Mouse (Mus musculus): ENCODE measurements around the gene Mien1.

The Mien1 gene

DNA sequence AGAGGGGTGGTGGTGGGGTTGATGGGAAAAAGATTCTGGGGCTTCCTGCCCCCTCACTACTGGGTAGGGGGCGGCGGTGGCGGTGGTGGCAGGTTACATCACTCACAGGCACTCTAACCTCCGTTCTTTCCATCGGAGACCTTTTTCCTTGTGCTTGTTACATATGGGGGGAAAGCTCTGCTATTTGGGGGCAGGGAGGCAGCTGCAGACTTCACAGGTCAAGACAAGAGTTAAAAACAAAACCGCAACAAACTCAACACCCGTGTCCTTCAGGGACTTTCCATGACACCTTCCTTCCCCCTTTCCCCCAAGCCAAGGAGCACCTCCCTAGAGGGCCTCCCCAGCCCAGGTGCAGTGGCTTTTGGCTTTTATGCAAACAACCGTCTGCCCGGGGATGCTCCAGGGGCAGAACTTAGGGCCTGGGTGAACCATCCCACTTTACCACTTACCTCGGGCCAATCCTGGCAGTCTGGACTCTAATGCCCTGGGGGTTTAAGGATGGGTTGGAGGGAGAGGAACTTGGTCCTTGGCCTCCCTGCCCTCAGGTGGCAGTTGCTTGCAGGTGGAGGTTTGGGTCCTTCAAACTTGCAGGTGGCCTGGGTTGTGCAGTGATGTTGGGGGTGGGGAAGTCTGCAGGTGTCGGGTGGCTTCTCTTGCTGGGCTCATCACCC lies 20.4 kb upstream of the Mien1 start:
- no peak for DNase-seq

DNA sequence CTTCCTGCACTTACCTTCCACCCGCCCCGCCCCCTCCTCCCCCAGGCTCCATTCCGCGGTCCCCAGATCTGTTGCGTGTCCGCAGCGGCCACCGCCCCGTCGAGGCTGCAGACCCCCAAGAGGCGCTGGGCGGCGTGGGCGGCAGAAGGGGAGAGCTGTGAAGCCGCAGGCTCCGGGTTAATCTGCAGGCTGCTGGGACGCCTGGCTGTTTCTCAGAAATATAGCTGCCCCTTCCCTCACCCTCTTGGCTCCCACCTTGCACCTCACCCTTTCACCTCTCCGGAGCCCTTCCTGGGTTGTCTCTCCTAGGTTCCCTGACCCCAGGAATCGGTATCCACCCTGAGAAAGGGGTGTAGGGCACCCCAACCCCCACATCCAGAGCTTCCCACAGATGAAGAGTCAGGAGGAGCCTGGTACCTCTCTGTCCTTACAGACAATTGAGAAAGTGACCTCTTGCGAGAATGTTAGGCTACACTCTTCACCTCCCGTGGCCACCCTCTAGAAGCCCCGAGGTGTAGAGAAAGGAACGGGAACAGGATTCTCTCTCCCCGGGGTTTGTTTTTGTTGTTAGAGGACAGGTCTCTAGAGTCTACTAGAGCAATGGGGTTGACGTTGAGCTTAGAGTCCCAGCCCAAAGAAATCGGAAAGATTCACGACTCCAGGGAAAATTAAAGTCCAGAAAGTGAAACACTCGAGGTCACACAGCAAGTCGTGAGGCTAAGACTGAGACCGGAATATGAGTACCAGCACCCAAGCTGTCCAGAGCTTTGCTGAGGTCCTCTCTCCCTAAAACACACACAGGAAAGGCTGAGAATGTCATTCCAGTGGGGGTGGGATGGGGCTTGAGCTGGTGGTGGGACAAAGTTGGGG lies 19.6 kb upstream of the Mien1 start:
- DNase-seq, result no peak

DNA sequence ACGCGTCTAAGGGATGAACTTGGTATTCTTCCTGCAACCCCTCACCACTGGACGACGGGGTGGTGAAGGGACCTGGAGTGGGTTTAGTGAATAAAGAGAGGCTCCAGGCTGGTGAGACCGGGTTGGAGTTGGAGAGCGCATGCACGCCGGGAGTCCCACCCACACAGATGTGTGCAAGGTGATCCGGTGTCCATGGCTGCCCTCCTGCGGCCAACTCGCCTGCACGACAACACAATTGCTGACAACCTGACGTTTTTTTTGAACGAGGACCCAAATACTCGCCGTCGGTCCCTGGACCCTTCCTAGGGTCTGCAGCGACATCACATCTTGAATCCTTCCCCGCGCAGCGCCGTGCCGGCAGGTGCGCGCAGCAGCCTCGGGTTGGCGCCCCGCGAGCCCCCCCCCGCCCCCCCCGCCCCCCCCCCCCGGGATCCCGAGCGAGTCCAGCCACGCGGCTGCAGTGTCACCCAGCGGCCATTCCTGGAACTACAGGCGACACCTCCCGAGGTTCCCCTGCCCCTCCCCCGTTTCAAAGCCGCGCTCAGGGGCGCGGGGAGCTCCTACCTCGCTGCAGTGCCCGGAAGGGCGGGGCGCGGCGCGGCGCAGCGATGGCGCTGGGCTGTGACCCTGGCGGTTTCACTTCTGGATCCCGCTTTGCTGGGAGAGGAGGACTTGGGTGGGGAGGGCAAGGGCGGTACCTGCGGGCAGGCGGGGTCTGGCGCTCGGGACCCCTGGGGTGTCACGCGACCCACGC lies 18.8 kb upstream of the Mien1 start:
- peak; percentile 87 to 89 for DNase-seq

DNA sequence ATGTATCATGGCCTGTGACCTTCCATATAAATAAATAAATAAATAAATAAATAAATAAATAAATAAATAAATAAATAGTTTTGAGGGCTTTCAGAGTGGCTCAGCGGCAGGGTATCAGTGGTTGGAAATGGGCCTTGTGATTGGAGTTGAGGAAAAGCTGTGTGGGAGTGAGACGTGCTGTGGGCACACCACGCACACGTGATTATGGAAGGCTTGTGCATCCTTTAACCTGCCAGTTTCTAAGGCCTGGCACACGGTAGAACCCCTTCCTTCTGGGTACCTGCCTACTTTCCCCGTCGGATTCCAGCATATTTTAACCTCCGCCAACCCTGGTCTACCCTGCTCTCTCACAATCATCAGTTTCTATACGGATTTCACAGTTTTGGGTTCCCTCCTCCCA lies 18.2 kb upstream of the Mien1 start:
- DNase-seq, result no peak

DNA sequence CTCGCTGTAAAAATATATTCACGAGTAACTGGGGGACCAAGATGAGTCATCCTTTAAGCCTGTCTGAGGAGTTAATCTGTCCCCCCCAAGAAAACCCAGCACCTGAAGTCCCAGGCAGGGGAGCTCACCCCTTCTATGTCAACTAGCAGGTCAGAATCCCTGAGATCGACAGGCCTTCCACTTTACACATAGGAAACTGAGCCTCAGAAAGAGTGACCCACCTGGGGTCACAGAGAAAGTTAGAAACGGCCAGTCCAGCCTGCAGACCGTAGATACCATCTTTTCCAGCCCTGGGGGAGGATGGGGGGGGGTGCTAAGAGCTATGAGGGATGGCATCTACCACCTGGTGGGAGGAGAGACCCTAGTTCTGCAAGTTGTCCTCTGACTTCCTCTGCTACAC lies 17.8 kb upstream of the Mien1 start:
- no peak for DNase-seq

DNA sequence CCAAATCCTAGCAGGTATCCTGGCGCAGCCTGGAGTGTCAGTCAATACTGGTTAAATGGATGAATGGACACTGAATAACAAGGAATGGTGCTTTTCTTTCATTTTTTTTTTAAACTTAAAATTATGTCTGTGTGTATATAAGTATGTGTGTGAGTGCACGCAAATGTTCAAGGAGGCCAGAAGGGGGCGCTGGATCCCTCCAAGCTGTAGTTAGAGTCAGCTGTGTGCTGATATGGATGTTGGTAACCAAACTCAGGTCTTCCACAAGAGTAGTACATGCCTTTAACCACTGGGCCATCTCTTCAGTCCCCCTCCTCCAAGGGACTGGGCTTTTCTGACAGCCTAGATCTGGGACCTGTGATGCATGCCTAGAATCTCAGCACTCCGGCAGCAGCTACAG lies 16.7 kb upstream of the Mien1 start:
- no peak for DNase-seq

DNA sequence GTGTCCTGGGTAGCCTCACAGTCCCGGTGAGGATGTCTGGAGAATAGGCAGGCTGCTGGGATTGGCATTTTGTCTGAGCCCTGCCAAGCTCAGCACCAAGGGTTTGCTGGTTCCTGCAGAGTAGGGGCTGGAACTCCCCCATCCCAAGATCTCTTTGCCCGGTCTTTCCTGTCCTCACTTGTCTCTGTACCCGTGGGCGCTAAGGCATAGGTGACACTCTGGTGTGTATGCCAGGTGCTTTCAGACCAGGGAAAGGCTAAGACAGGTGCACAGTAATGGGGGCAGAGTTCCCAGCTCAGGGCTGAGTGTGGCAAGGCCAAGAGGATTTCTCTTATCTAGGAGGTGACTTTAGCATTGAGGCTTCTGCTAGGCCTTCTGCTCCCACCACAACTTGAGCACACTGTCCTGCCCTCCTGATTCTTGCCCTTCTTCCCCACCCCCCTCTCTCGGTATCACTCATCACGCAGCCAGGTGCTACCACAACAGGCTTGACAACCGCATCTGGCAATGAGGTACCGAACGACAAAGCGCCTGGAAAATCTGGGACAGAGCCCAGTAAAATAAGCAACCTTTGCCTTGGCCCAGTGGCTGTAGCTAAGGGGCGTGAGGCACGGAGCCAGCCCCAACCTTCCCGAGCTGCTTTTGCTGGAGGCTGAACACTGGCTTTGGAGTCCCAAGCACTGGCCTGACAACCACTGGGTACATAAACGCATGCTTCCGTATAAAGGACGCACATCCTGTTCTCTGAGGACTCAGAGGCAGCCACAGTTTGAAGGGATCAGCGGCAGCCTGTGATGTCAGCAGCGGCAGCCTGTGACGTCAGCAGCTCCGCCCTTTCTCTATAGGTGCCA lies 11.4 kb upstream of the Mien1 start:
- peak; percentile 45 to 71 for DNase-seq

DNA sequence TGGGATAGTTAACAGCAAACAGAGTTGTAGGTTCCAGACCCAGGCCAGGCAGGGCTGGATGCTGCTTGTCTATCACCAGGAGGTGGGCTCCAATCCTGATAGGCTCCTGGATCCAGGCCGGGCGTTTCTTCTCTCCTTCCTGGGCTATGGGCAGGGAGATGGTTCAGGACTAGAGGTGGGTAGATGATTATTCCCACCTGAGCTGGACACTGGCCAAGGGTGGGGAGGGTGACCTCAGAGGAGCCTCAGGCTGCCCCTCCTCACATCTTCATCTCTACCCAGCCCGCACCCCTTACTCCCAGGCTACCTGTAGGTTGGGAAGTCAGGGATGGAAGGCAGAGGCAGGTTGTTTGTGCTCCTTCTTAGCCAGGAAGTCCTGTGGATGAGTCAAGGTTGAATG lies 10.6 kb upstream of the Mien1 start:
- DNase-seq, result no peak

DNA sequence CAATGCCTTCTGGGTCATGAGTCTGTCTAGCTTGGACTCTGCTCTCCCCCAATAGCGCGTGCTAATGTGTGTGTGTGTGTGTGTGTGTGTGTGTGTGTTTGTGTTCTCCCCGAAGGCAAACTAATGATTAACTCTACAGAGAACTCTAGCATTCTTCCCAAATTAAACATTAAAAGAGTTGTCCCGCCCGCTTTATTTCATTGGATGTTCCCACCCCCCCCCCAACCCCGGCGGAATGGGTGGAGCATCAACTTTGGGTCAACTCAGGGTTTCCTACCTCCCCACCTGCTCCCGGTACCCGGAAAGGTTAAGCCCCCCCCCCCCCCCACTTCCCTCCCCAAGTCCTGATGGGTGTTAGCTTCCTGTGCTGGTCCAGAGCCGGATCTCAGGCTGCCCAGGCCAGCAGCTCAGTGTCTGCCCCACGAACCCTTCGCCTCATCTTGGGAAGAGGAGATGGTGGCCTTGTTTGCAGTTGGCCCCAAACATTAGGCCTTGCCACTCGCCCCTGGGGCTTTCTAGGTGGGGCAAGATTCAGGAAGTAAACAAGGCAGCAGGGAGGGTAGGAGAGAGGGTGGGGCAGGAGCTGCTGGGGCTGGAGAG lies 9.5 kb upstream of the Mien1 start:
- peak; percentile 56 to 73 for DNase-seq

DNA sequence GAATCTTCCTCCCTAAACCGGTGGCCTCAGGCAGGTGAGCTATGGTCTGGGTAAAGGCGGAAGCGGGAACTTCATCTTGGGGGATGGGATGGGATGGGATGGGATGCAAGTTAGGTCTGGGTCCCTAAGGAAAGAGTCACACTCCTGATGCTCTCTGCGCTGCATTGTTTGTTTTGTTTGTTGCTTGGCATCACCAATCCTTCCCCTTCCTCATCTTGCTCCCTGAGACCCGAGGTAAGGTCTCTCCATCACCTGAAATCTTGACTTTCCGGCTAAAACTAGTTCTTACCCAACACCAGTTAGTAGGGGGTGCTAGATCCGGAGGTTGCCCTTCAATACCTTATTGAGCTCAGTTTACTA lies 8.7 kb upstream of the Mien1 start:
- no peak for DNase-seq

DNA sequence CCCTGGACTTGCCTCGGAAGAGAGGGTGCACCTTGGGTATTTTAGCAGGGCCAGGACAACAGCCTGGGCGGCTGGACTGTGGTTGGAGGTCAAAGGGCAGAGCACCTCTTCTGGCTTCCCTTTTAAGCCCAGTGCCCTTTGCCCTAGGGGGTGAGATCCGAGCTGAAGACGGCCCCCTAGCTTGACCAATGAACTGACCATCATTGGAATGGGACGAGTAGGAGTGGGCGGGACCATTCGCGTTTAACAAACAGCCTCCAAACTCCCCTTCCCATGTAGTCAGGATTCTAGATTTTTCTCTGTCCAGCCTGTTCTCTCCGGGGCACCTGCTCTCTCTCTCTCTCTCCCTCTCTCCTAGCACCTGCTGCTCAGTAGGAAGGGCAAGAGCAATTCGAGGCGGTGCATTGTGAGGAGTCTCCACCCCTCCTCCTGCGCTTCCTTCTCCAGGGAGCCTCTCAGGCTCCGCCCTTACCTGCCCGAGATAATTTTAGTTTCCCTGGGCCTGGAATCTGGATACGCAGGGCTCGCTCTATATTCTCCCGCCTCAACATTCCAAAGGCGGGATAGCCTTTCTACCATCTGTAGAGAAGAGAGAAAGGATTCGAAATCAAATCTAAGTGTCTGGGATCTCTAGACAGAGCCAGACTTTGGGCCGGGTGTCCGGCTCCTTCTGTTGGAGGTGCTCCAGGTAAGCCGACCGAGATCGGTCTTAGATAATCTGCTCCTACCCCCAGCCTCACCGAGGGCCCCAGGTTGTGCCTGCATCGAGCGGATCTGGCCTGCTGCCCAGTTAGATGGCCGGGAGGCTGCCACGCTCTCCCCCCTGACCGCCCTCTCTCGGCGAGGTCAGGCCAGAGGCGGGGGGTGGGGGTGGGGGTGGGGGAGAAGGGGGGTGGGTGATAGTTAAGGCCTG lies 8.0 kb upstream of the Mien1 start:
- DNase-seq, result peak; percentile 85 to 90

DNA sequence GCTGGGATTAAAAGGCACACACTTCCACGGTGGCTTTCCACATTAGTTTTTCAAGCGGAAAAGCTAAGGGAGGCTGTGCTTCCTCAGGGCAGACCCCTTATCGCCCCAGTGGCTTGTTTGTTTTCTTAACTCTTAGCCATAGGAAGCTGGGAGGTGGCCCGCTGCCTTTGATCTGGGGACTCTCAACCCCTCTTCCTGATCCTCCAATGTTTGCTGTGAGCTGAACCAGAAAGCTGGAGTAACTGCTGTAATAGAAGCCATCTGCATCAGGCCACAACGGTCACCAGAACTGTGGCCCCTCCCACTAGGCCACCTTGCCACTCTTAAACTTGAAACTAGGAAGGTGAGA lies 7.4 kb upstream of the Mien1 start, which contains the start of gene Grb7:
TSS of gene Grb7 (plus strand) at position 182 of the 349 bp plus-strand sequence.
- peak in 1 of 2 experiments; percentile 26 for DNase-seq

DNA sequence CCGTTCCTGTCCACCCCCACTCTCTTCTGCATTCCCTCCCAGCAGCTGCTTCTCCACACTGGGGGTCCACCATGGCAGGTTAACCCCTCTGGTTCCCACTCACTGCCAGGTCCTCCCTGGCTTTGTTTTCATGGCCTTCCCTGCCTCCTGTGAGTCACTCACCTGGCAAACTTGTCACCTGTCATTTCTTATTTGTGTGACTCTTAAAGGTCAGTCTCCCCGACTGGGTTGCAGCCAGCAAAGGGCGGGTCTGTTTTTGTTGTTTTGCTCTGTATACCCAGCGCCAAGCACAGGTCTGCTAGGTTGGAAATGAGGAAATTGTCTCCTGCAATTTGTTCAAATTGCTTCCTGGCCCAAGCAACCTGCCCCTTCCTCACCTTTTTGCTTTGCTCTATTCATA lies 6.9 kb upstream of the Mien1 start:
- DNase-seq, result peak; percentile 52 to 68

DNA sequence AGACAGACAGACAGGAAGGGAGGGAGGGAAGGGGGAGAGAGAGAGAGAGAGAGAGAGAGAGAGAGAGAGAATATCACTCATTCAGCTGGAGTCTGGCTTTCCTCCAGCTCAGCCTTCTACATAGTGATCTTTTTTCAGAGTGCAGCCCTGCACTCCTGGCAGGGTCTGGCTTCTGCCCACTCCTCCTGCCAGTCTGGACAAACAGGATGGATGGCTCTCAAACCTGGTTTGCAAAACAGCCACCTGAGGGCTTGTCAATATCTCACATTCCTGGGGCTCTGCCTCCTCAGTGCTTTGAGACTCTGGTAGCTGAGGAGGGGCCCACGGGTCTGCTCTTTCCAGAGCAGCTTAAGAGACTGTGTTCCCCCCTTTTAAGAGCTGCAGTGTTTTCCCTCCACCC lies 6.4 kb upstream of the Mien1 start:
- peak; percentile 60 to 66 for DNase-seq

DNA sequence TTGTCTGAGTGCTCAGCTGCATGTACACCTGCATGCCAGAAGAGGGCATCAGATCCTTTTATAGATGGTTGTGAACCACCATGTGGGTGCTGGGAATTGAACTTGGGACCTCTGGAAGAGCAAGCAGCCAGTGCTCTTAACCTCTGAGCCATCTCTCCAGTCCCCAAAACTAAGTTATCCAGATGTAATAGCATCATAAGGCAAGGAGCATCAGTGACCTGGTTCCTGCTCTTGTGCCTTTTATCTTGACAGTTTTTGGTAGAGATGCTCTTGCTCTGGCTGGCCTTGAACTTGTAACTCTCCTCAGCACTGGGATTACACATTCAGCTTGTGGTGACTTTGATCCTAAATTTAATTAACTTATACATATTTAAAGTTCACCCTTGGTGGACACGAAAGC lies 4.9 kb upstream of the Mien1 start:
- no peak for DNase-seq

DNA sequence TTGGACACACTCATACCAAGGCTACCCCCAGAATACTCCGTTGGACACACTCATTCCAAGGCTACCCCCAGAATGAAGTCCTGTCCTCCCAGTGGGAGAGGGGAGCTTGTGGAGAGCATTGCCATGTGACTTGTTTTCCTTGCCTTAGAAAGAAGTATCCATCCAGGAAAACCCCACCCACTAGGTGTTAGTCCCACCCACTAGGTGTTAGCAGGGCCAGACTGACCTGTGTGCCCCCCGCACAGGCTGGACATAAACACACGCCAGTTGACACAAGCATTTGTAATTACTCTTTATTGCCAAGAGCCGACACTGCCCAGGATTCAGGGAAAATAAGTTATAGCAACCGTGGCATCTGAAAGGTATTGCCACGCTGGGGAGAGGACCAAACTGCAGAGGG lies 1.4 kb downstream of the Mien1 start:
- no peak for DNase-seq

DNA sequence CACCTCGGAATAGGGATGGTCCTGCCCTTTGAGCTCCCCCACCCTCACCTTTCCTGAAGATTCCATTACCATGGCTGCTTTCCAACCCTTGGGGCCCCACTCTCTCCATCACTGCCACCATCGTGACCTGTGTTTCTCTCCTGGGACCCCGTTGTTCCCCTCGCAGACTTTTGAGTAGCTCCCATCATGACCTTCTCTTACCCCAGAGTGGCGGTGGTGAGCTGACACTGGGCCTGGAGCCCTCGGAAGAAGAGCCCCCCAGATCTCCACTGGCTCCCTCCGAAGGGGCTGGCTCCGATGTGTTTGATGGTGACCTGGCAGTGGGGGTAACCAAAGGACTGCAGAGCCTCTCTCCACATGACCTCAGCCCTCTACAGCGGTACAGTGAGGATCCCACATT lies 3.1 kb downstream of the Mien1 start:
- no peak for DNase-seq

DNA sequence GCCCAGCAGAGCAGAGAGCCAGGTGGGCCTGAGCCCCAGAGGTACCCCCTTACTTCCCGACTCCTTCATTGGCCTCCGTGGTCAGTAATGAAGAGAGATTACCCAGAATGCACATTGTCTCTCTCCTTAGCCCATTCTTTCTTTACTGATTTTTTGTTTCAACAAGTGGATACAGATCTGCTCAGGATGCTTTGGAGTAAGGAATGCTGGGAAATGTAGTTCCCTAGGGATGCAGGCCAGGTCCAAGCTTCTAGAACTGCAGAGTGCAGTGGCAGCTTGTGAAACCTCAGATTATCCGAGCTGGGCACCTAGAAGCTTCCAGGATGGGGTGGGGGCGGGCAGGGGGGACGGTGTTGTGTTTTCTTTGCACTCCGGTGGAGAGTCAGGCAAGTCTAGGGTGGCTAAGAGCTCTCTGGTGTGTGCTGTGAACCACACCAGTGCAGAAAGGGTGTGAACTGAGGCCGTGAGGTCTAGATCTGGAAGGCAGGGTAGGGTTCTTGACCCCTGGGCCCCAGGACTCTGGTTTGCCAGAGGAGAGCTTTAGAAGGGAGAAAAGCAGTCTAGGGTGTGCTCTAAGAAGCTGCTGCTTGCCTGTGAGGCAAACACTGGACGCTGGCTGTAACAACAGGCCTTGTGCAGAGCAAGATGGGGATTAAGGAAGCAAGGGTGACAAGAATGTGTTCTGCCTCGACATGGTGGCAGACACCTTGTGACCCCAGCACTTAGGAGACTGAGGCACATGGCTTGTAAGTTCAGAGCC lies 6.9 kb downstream of the Mien1 start:
- DNase-seq, result no peak

DNA sequence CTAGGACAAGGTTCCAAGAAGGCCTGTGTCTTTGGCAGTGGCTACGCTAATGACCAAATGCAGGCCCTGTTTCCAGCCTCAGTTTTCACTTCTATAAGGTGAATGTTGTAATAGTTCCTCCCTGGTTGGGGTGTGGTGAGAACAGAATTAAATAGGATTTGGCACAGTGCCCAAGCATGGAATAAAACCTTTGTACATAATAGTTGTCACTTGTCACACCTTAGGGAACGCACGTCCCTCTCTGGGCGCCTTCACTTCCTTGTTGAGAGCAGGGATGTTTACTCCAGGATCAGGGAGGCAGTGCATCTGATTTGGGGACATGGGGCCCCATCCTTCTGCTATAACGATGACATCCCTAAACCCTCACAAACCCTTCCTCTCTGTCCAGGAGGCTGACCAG lies 10.4 kb downstream of the Mien1 start:
- no peak for DNase-seq

DNA sequence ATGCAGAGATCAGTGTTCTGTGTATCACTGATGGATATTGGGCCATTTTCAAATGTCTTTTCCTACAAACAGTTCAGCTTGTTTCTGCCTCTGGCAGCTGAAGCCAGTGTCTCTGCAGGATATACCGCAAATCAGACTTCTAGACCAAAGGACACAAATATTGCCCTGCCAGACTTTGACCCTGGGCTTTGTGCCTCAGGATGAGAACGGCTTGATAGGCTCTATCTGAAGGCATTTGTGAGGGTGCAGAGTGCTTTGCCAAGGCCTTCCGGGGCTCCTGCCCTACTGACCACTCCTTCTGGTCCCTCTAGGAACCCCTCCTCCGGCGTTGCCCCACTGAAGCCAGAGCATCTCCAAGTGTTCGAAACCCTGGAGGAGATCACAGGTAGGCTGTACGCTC lies 12.2 kb downstream of the Mien1 start:
- DNase-seq, result no peak

All from lung, adult 18-20 months (tissue).